Mouse (Mus musculus): Measurements from ENCODE around the gene Mtch1.
A peak's percentile ranks its signal among the peaks of the same experiment; 100 is the strongest.
"Not testable (repeated sequence)": the region's sequence is repeated elsewhere in the genome, so short reads cannot be mapped to it uniquely, and the experiment has no call there.

The Mtch1 gene

GRCm38 (mm10) chr17:29347645-29348256 lies at the start of gene Mtch1:
Gene Mtch1 (minus strand): TSS chr17:29347934.
- peak; percentile 98 to 99 for DNase-seq (ENCODE audit: low spot score in 2 of 2)

- peak; percentile 67 to 84 for DNase-seq (ENCODE audit: low spot score in 2 of 2)
Measured at GRCm38 (mm10) chr17:29396821-29397242, 49.1 kb upstream of the Mtch1 start.

GRCm38 (mm10) chr17:29396056-29396799 lies 48.5 kb upstream of the Mtch1 start:
- no peak for DNase-seq (ENCODE audit: low spot score in 2 of 2)

GRCm38 (mm10) chr17:29395381-29395780 lies 47.6 kb upstream of the Mtch1 start:
- DNase-seq (ENCODE audit: low spot score in 2 of 2), result peak; percentile 49 to 55

- not testable (repeated sequence) for DNase-seq (ENCODE audit: low spot score in 2 of 2)
Measured at GRCm38 (mm10) chr17:29394761-29395160, 47.0 kb upstream of the Mtch1 start.

- DNase-seq (ENCODE audit: low spot score in 2 of 2), result no peak
Measured at GRCm38 (mm10) chr17:29394106-29394760, 46.5 kb upstream of the Mtch1 start.

- DNase-seq (ENCODE audit: low spot score in 2 of 2), result no peak
Measured at GRCm38 (mm10) chr17:29393335-29394089, 45.8 kb upstream of the Mtch1 start.

- DNase-seq (ENCODE audit: low spot score in 2 of 2), result no peak
Measured at GRCm38 (mm10) chr17:29391280-29391679, 43.5 kb upstream of the Mtch1 start.

- DNase-seq (ENCODE audit: low spot score in 2 of 2), result no peak
Measured at GRCm38 (mm10) chr17:29388978-29389377, 41.2 kb upstream of the Mtch1 start.

- no peak for DNase-seq (ENCODE audit: low spot score in 2 of 2)
Measured at GRCm38 (mm10) chr17:29385746-29386145, 38.0 kb upstream of the Mtch1 start.

- no peak for DNase-seq (ENCODE audit: low spot score in 2 of 2)
Measured at GRCm38 (mm10) chr17:29384850-29385438, 37.2 kb upstream of the Mtch1 start.

- no peak for DNase-seq (ENCODE audit: low spot score in 2 of 2)
Measured at GRCm38 (mm10) chr17:29383923-29384322, 36.2 kb upstream of the Mtch1 start.

- no peak for DNase-seq (ENCODE audit: low spot score in 2 of 2)
Measured at GRCm38 (mm10) chr17:29382417-29382816, 34.7 kb upstream of the Mtch1 start.

- DNase-seq (ENCODE audit: low spot score in 2 of 2), result peak; percentile 52 to 74
Measured at GRCm38 (mm10) chr17:29381472-29381871, 33.7 kb upstream of the Mtch1 start.

GRCm38 (mm10) chr17:29380241-29380640 lies 32.5 kb upstream of the Mtch1 start:
- no peak for DNase-seq (ENCODE audit: low spot score in 2 of 2)

- DNase-seq (ENCODE audit: low spot score in 2 of 2), result no peak
Measured at GRCm38 (mm10) chr17:29378056-29378455, 30.3 kb upstream of the Mtch1 start.

GRCm38 (mm10) chr17:29375871-29376270 lies 28.1 kb upstream of the Mtch1 start:
- no peak for DNase-seq (ENCODE audit: low spot score in 2 of 2)

GRCm38 (mm10) chr17:29370984-29371723 lies 23.4 kb upstream of the Mtch1 start:
- DNase-seq (ENCODE audit: low spot score in 2 of 2), result peak; percentile 80 to 92

GRCm38 (mm10) chr17:29368726-29369125 lies 21.0 kb upstream of the Mtch1 start:
- DNase-seq (ENCODE audit: low spot score in 2 of 2), result no peak

- no peak for DNase-seq (ENCODE audit: low spot score in 2 of 2)
Measured at GRCm38 (mm10) chr17:29365105-29365621, 17.4 kb upstream of the Mtch1 start.

GRCm38 (mm10) chr17:29363109-29363508 lies 15.4 kb upstream of the Mtch1 start:
- no peak for DNase-seq (ENCODE audit: low spot score in 2 of 2)

Data from spleen, postnatal 14 days (tissue).